Mouse (Mus musculus): Measurements from ENCODE around the gene Pea15a.

DNA sequence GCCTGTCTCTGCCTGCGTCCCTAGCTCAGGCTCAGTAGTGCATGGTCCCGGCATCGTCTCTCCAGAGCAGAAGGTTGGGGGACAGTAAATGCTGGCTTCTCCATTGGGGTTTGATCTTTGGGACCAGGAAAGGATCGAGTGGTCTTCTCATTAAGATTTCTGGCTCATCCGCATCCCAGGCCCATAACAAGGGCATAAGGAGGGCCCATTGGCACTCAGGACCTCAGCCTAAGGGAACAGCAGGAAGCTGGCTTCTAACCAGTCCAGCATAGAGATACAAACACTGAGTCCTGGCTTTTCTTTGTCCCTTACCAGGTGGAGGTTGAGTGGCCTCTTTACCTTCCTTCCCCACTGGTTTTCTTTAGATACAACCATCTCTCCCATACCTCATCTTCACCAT, 8.8 kb downstream of the Pea15a start:
- TF ChIP-seq CTCF (IDR thresholded peaks at IDR 0.05; ENCODE audit: borderline replicate concordance, insufficient read depth, low read depth, low read length), result no peak
- no peak for TF ChIP-seq POLR2A (IDR thresholded peaks at IDR 0.05; ENCODE audit: borderline replicate concordance, insufficient read depth, low read length)
